Mouse (Mus musculus) CH12.LX (cell line): ENCODE data around the gene Pkhd1. TPM values are rescaled to one million over a fixed set of nuclear protein-coding genes. Genes with fewer than 3 reads are reported as not detected.

Source experiments
- DNase-seq: peaks from one replicate; pipeline ENCODE4 v3.0.0-alpha.2; 2013; ENCODE audit errors: extremely low read depth
- H3K27ac ChIP-seq: 2 replicates; pipeline ENCODE4 v1.5.1; 2012; ENCODE audit warnings: low read depth, mild to moderate bottlenecking, control low read depth, moderate library complexity; ENCODE audit not compliant: insufficient read depth
- H3K27me3 ChIP-seq: replicated peaks from 2 replicates; pipeline ENCODE3; 2012; ENCODE audit warnings: inconsistent platforms
- H3K36me3 ChIP-seq, 2 experiments: replicated peaks in 1 of 2; 2 replicates each; pipeline versions ENCODE3 to v1.6.1; 2012; ENCODE audit warnings: inconsistent platforms in 1 of 2, low read length in 1 of 2, mild to moderate bottlenecking in 1 of 2, mixed read lengths in 1 of 2, moderate library complexity in 1 of 2; ENCODE audit not compliant: control insufficient read depth in 1 of 2, insufficient read depth in 1 of 2
- H3K4me1 ChIP-seq, 2 experiments: 2 replicates each; pipeline ENCODE4 v1.6.1; 2012; ENCODE audit warnings: inconsistent platforms in 1 of 2, moderate library complexity in 1 of 2; ENCODE audit not compliant: insufficient read depth in 2 of 2, control insufficient read depth in 1 of 2
- H3K4me2 ChIP-seq: 2 replicates; pipeline ENCODE4 v1.6.1; 2012; ENCODE audit warnings: low read depth, mild to moderate bottlenecking, control low read depth; ENCODE audit not compliant: poor library complexity, insufficient read depth, severe bottlenecking
- H3K4me3 ChIP-seq, 3 experiments: fragments of 150-350 bp in 1 of 3; sonication (generic) in 1 of 3; replicated peaks in 1 of 3; 2 replicates each; pipeline versions ENCODE3 to v1.5.1; 2011 to 2012; ENCODE audit warnings: low read depth in 2 of 3, low read length in 2 of 3, mild to moderate bottlenecking in 2 of 3, moderate library complexity in 2 of 3, control low read depth in 1 of 3, improper control_type of control experiment in 1 of 3, inconsistent platforms in 1 of 3, mixed read lengths in 1 of 3; ENCODE audit not compliant: poor library complexity in 1 of 3
- H3K79me2 ChIP-seq: replicated peaks from 2 replicates; pipeline ENCODE4 v1.6.1; 2012; ENCODE audit warnings: mild to moderate bottlenecking, moderate library complexity; ENCODE audit not compliant: control insufficient read depth, poor library complexity, insufficient read depth, severe bottlenecking; ENCODE audit errors: extremely low read depth
- H3K9ac ChIP-seq: 2 replicates; pipeline ENCODE4 v1.6.1; 2012; ENCODE audit warnings: low read depth, mild to moderate bottlenecking, control low read depth, moderate library complexity; ENCODE audit not compliant: insufficient read depth
- H3K9me3 ChIP-seq: replicated peaks from 2 replicates; pipeline ENCODE3; 2012; ENCODE audit warnings: low read length, inconsistent platforms, mixed read lengths
- BHLHE40 ChIP-seq: IDR thresholded peaks from 2 replicates; pipeline ENCODE4 v1.6.1; 2011; ENCODE audit warnings: mild to moderate bottlenecking, low read depth, low read length, improper control_type of control experiment
- EP300 ChIP-seq: IDR thresholded peaks from 2 replicates; pipeline ENCODE4 v1.6.1; 2011; ENCODE audit warnings: low read length, improper control_type of control experiment
- GABPA ChIP-seq: IDR thresholded peaks from 2 replicates; pipeline ENCODE4 v1.6.1; 2012; ENCODE audit warnings: low read depth, low read length, improper control_type of control experiment, inconsistent platforms; ENCODE audit not compliant: insufficient replicate concordance
- HCFC1 ChIP-seq: IDR thresholded peaks from 2 replicates; pipeline ENCODE4 v1.6.1; 2012; ENCODE audit warnings: low read depth, mild to moderate bottlenecking, inconsistent platforms, low read length, improper control_type of control experiment
- KAT2A ChIP-seq: IDR thresholded peaks from 2 replicates; pipeline ENCODE4 v1.6.1; 2012; ENCODE audit warnings: low read length, improper control_type of control experiment, inconsistent platforms; ENCODE audit not compliant: insufficient replicate concordance
- MEF2A ChIP-seq: IDR thresholded peaks from 2 replicates; pipeline ENCODE4 v1.6.1; 2014; ENCODE audit warnings: low read depth, mild to moderate bottlenecking, inconsistent platforms, low read length, improper control_type of control experiment, borderline replicate concordance
- NELFE ChIP-seq: IDR thresholded peaks from 2 replicates; pipeline ENCODE4 v1.6.1; 2011; ENCODE audit warnings: low read depth, low read length, improper control_type of control experiment
- POLR2A ChIP-seq: IDR thresholded peaks from 2 replicates; pipeline ENCODE4 v1.6.1; 2011; ENCODE audit warnings: low read depth, mild to moderate bottlenecking, improper control_type of control experiment, low read length
- POLR2AphosphoS2 ChIP-seq: IDR thresholded peaks from 2 replicates; pipeline ENCODE4 v1.6.1; 2011; ENCODE audit warnings: low read depth, low read length, improper control_type of control experiment
- RAD21 ChIP-seq: IDR thresholded peaks from 2 replicates; pipeline ENCODE4 v1.6.1; 2011; ENCODE audit warnings: low read depth, mild to moderate bottlenecking, low read length, improper control_type of control experiment, moderate library complexity
- SMC3 ChIP-seq: IDR thresholded peaks from 2 replicates; pipeline ENCODE4 v1.6.1; 2011; ENCODE audit warnings: low read depth, low read length, improper control_type of control experiment
- TBP ChIP-seq: conservative IDR thresholded peaks from 2 replicates; pipeline ENCODE4 v1.6.1; 2011; ENCODE audit warnings: low read depth, low read length, improper control_type of control experiment
- UBTF ChIP-seq: IDR thresholded peaks from 2 replicates; pipeline ENCODE4 v1.6.1; 2012; ENCODE audit warnings: low read depth, mild to moderate bottlenecking, inconsistent platforms, low read length, improper control_type of control experiment, moderate library complexity
- USF1 ChIP-seq: IDR thresholded peaks from 2 replicates; pipeline ENCODE4 v1.6.1; 2014; ENCODE audit warnings: low read depth, mild to moderate bottlenecking, inconsistent platforms, low read length, improper control_type of control experiment
- USF2 ChIP-seq: conservative IDR thresholded peaks from 2 replicates; pipeline ENCODE4 v1.6.1; 2011; ENCODE audit warnings: low read depth, low read length, improper control_type of control experiment
- ZNF384 ChIP-seq: IDR thresholded peaks from 2 replicates; pipeline ENCODE4 v1.6.1; 2012; ENCODE audit warnings: low read depth, low read length, improper control_type of control experiment, inconsistent platforms
- dilution Hi-C: fragments of 300-500 bp; cut with MboI; formaldehyde crosslinking; loops from 2 replicates; pipeline ENCODE4 v1.14.3; 2020; ENCODE audit warnings: low sequenced_read_pairs; ENCODE audit not compliant: extremely low pct_unique_long_range_greater_than_20kb, extremely low pct_ligation_motif_present
- in situ Hi-C: fragments of 300-500 bp; cut with MboI; formaldehyde crosslinking; loops from 3 replicates; pipeline ENCODE4 v1.14.3; 2019; ENCODE audit warnings: low sequenced_read_pairs, low pct_ligation_motif_present, low pct_unique_long_range_greater_than_20kb, mixed read lengths
- polyA plus RNA-seq: library from polyadenylated mRNA; unstranded; fragments of >175 nt; gene quantifications from 2 replicates; pipeline ENCODE4 v1.2.1, GENCODE M21; 2012; ENCODE audit warnings: low read depth; ENCODE audit not compliant: insufficient read length
- total RNA-seq, 2 experiments: library from RNA; depleted of rRNA; stranded (reverse); fragments of 300-350 nt in 1 of 2; fragments of >200 nt in 1 of 2; gene quantifications; 2 replicates each; pipeline ENCODE4 v1.2.3; 2012 to 2014

Gene Pkhd1
- total and polyA plus RNA-seq, 3 experiments, result not detected

DNA sequence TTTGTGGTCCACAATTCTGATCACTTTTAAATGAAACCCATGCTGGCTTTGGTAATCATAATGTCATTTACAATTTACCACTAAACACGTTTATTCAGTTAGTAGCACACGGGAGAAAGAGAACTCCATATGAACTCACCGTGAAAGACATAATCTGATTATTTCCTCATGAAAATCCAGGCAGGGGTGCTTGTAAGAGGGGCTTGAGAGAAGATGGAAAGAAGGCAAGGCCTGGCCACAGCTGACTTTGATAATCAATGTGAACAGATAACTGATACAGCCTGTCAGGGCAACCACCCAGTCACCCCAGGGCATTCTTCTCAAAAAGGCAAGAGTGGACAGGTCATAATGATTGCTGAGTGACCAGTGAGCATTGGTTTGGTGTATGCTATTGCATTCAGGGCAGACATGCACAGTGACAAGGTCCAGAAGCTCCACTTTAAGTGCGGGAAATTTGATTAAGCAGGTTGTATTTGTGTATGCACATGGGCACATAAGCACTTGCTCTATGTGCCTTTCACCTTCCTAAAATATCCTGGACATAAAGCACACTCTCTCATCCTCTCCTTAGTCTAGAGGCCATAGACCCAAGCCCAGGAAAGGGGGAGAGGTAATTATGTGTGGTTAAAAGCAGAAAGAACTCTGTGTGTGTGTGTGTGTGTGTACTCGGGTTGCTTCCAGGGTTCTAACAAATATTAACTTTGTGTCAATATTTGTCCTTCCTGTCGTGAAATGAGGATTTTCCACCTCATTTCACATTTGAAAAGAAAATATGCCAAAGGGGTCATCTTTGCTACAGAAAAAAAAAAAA, 485.9 kb downstream of the Pkhd1 start:
- H3K27ac ChIP-seq, result no peak overlapping the region
- DNase-seq, result no peak
- no peaks in the 10 kb centered on the region for H3K4me1 ChIP-seq
- no peaks in the 10 kb centered on the region for H3K27me3 ChIP-seq
- H3K79me2 ChIP-seq, result no peaks in the 10 kb centered on the region
- in situ Hi-C loops (no loop called here), dilution Hi-C loops (no loop called here)
- H3K36me3 ChIP-seq, result no peaks in the 10 kb centered on the region
- H3K9ac ChIP-seq, result no peak overlapping the region
- no peak for TF ChIP-seq POLR2AphosphoS2
- no peak for TF ChIP-seq NELFE
- no peak for TF ChIP-seq USF2
- no peak for TF ChIP-seq POLR2A
- H3K9me3 ChIP-seq, result peaks cover 6% of the 10 kb centered on the region
- no peak overlapping the region for H3K4me3 ChIP-seq
- H3K4me2 ChIP-seq, result no peak overlapping the region

DNA sequence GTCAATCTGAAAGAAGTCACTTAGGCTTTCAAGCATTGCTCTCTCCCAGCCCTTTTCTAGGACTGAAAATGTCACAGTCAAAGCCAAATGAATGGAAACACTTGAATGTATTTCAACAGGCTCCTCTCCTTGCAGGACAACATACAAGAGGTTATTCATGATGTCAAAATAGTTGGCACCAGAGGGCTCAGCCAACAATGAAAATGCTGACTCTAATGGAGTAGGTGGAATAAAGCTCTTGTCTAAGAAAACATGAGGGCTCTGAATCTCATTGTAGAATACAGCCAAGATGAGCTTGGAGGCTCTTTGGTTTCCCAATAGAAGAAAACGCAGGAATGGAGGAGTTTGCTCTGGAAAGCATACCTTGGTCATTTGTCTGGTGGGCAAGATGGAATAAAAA, 500.5 kb downstream of the Pkhd1 start:
- Histone ChIP-seq H3K9ac (no peak overlapping the region), H3K79me2 (no peaks in the 10 kb centered on the region), H3K4me3 (no peak overlapping the region), H3K27ac (no peak overlapping the region), H3K4me2 (no peak overlapping the region), H3K4me1 (no peaks in the 10 kb centered on the region), H3K27me3 (no peaks in the 10 kb centered on the region), H3K9me3 (peaks cover 7% of the 10 kb centered on the region), H3K36me3 (no peaks in the 10 kb centered on the region)
- dilution Hi-C loops, result no loop called here
- no peak for TF ChIP-seq USF1
- no peak for TF ChIP-seq BHLHE40
- TF ChIP-seq RAD21, result no peak
- no peak for TF ChIP-seq NELFE
- TF ChIP-seq ZNF384, result no peak
- TF ChIP-seq GABPA, result no peak
- TF ChIP-seq UBTF, result no peak
- no peak for TF ChIP-seq HCFC1
- TF ChIP-seq SMC3, result no peak
- TF ChIP-seq EP300, result no peak
- no peak for TF ChIP-seq KAT2A
- no peak for TF ChIP-seq TBP
- no peak for TF ChIP-seq MEF2A
- no peak for DNase-seq
- in situ Hi-C loops, result no loop called here
